Mouse (Mus musculus): ENCODE results near the gene Gm49380. TPM values are rescaled to one million over a fixed set of nuclear protein-coding genes. Genes with fewer than 3 reads are reported as not detected.
A peak's percentile ranks its signal among the peaks of the same experiment; 100 is the strongest.

Gene Gm49380
- polyA plus RNA-seq, 1 experiment from 2014 or later = 0.14 TPM

DNA sequence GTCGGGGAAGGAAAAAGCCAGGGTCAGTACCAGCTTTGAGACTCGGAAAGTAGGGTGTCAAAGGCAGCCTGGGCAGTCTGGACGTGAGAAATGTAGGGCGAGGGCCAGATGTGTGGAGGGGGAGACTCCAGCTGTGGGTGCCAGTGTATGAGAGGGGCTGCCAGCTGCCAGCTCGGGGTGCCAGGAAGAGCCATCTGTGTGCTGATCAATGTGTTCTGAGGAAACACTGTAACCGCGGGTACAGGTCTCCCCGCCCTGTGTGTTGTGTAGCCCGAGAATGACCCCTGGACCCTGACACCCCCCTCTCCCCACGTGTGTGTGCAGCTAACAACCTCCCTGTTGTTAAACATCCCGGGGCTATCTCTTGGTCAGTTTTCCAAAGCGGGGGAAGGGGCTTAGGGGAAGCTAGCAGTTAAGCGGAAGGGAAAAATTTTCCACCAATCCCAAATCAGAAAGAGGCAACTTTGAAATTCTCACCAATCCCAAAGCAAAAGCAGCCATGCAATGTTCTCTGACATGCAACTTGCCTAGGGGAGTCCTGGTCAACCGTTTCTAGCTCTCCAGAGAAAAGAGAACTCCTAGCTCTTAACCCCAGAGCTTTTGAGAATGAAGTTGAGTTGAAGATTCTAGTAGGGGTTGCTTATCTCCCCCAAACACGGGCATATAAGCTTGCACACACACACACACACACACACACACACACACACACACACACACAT lies 45.9 kb downstream of the Gm49380 start:
- H3K4me2 ChIP-seq (ENCODE audit: low read length) = peak overlapping the region; percentile 89
- peak overlapping the region; percentile 50 for H3K4me3 ChIP-seq (ENCODE audit: low read length)
- 5% methylated on average over 15 of the region's 15 CpGs for WGBS
- peak overlapping the region; percentile 7; the same call in 1 of the 2 replicates for H3K27ac ChIP-seq (ENCODE audit: low read depth, low read length)
- ATAC-seq = peak; percentile 46; the same call in 1 of the 2 replicates
- no peaks in the 10 kb centered on the region for H3K36me3 ChIP-seq (ENCODE audit: control insufficient read depth, insufficient read depth, low read length)
- H3K9ac ChIP-seq (ENCODE audit: low read depth, low read length) = peak overlapping the region; percentile 64
- no peaks in the 10 kb centered on the region for H3K4me1 ChIP-seq (ENCODE audit: control insufficient read depth, insufficient read depth, low read depth, low read length)
- H3K27me3 ChIP-seq (replicated peaks; ENCODE audit: control insufficient read depth, insufficient read depth, low read length) = no peaks in the 10 kb centered on the region
- no peaks in the 10 kb centered on the region for H3K9me3 ChIP-seq (ENCODE audit: control insufficient read depth, low read length)

DNA sequence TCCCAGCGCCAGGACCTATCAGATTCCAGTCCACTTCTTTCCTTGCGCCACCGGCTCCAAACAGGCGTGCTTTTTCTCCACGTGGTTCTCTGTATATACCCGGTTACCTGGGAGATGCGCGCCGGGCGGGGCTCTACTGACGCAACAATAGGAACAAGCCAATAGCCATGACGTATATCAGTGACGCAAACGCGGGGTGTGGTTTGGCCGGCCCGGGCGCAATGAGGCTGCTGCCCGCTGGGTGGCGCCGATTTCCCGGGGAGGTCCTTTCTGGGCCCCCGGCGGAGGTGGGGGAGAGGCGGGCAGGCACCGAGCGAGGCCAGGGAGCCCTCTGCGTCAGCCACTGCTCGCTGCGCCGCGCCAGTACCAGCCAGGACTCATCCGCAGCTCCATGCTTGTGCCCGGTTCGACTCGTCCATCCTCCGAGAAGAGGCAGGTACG lies 46.5 kb downstream of the Gm49380 start, which contains the start of gene Usp2:
Gene Usp2, plus strand, starts transcription at position 237 of the 441 bp plus-strand sequence.
- H3K36me3 ChIP-seq (ENCODE audit: control insufficient read depth, insufficient read depth, low read length) = no peaks in the 10 kb centered on the region
- H3K4me2 ChIP-seq (ENCODE audit: low read length) = peak within 1 kb of the TSS; percentile 89
- no peaks in the 10 kb centered on the region for H3K27me3 ChIP-seq (replicated peaks; ENCODE audit: control insufficient read depth, insufficient read depth, low read length)
- ATAC-seq = peak; percentile 98
- peak within 1 kb of the TSS; percentile 7; the same call in 1 of the 2 replicates for H3K27ac ChIP-seq (ENCODE audit: low read depth, low read length)
- WGBS = under 1% methylated on average over 34 of the region's 38 CpGs
- H3K9ac ChIP-seq (ENCODE audit: low read depth, low read length) = peak within 1 kb of the TSS; percentile 64
- H3K4me1 ChIP-seq (ENCODE audit: control insufficient read depth, insufficient read depth, low read depth, low read length) = no peaks in the 10 kb centered on the region
- no peaks in the 10 kb centered on the region for H3K9me3 ChIP-seq (ENCODE audit: control insufficient read depth, low read length)
- peak within 1 kb of the TSS; percentile 50 for H3K4me3 ChIP-seq (ENCODE audit: low read length)

DNA sequence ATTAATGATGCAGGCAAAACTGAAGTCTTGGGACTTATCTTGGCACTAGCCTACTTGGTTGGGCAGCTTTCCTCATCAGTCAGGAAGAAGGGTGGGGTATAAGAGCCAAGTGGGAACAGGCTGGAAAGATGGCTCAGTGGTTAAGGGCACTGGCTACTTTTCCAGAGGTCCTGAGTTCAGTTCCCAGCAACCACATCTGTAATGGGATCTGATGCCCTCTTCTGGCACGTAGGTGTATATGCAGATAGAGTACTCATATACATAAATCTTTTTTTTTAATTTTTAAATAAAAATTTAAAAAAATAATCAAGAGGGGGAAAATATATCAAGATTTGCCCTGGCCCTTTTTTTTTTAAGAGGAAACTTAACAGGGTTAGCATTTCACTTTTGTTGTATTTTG lies 48.1 kb downstream of the Gm49380 start:
- no peaks in the 10 kb centered on the region for H3K36me3 ChIP-seq (ENCODE audit: control insufficient read depth, insufficient read depth, low read length)
- 52% methylated on average over 1 of the region's 1 CpGs for WGBS
- no peak overlapping the region for H3K4me3 ChIP-seq (ENCODE audit: low read length)
- H3K4me2 ChIP-seq (ENCODE audit: low read length) = no peak overlapping the region
- no peak for ATAC-seq
- no peaks in the 10 kb centered on the region for H3K9me3 ChIP-seq (ENCODE audit: control insufficient read depth, low read length)
- H3K9ac ChIP-seq (ENCODE audit: low read depth, low read length) = no peak overlapping the region
- H3K27ac ChIP-seq (ENCODE audit: low read depth, low read length) = no peak overlapping the region
- H3K27me3 ChIP-seq (replicated peaks; ENCODE audit: control insufficient read depth, insufficient read depth, low read length) = no peaks in the 10 kb centered on the region
- no peaks in the 10 kb centered on the region for H3K4me1 ChIP-seq (ENCODE audit: control insufficient read depth, insufficient read depth, low read depth, low read length)

DNA sequence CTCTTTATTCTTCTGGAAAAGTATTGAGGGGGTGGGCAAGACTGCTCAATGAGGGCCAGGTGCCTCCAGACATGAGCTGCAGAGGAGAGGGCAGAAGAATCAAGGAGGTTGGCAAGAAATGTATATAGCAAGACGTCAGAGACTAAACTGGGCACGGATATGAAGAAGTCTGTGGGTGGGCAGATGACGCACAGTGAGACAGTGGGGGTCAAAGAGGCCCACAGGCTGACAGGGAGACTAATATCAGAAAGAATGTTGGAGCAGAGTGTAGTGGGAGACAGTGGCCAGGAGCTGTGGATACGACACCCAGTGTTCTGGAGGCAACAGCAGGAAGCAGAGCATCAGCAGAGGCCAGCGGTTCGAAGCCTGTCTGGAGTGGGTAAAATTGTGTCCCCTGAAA lies 54.7 kb downstream of the Gm49380 start:
- Histone ChIP-seq H3K27me3 (replicated peaks; ENCODE audit: control insufficient read depth, insufficient read depth, low read length) (no peaks in the 10 kb centered on the region), H3K4me1 (ENCODE audit: control insufficient read depth, insufficient read depth, low read depth, low read length) (no peaks in the 10 kb centered on the region), H3K9ac (ENCODE audit: low read depth, low read length) (no peak overlapping the region), H3K4me2 (ENCODE audit: low read length) (no peak overlapping the region), H3K4me3 (ENCODE audit: low read length) (no peak overlapping the region), H3K27ac (ENCODE audit: low read depth, low read length) (no peak overlapping the region), H3K36me3 (ENCODE audit: control insufficient read depth, insufficient read depth, low read length) (no peaks in the 10 kb centered on the region), H3K9me3 (ENCODE audit: control insufficient read depth, low read length) (no peaks in the 10 kb centered on the region)
- 88% methylated on average over 6 of the region's 6 CpGs for WGBS
- no peak for ATAC-seq

DNA sequence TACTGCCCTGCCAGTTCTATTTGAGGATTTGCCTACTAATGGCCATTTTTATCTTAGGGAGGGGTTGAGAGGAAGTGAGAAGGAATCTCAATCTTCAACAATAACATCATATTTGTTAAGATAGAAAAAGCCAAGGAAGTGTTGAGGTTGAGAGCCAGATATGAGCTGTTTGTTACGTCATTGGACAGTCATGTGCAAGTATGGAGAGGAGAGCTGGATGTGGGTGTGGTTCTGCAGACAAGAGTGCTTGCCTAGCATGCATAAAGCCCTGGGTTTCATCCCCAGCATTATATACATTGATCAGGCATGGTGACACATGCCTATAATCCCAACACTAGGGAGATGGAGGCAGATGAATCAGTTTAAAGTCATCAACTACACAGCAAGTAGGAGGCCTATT lies 59.4 kb downstream of the Gm49380 start:
- Histone ChIP-seq H3K9me3 (ENCODE audit: control insufficient read depth, low read length) (no peaks in the 10 kb centered on the region), H3K9ac (ENCODE audit: low read depth, low read length) (no peak overlapping the region), H3K36me3 (ENCODE audit: control insufficient read depth, insufficient read depth, low read length) (no peaks in the 10 kb centered on the region), H3K27me3 (replicated peaks; ENCODE audit: control insufficient read depth, insufficient read depth, low read length) (no peaks in the 10 kb centered on the region), H3K4me1 (ENCODE audit: control insufficient read depth, insufficient read depth, low read depth, low read length) (no peaks in the 10 kb centered on the region), H3K27ac (ENCODE audit: low read depth, low read length) (no peak overlapping the region), H3K4me2 (ENCODE audit: low read length) (no peak overlapping the region), H3K4me3 (ENCODE audit: low read length) (no peak overlapping the region)
- no peak for ATAC-seq
- WGBS = 93% methylated on average over 1 of the region's 1 CpGs

DNA sequence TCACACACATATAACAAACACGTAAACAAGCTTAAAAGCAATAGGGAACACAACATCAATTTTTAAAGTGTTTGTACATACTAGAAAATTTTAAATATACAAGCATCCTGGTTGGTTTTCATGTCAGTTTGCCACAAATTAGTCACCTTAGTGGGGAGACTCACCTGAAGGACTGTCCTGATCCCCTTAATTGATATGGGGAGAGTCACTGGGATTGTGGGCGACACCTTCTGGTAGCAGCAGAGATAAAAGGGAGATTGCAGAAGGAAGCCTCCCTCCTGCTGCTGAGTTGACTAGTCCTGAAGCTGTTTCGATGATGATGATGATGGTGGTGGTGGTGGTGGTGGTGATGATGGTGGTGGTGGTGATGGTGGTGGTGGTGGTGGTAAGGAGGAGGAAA lies 60.4 kb downstream of the Gm49380 start:
- 68% methylated on average over 3 of the region's 3 CpGs for WGBS
- no peak overlapping the region for H3K4me3 ChIP-seq (ENCODE audit: low read length)
- no peak for ATAC-seq
- no peaks in the 10 kb centered on the region for H3K4me1 ChIP-seq (ENCODE audit: control insufficient read depth, insufficient read depth, low read depth, low read length)
- H3K27ac ChIP-seq (ENCODE audit: low read depth, low read length) = no peak overlapping the region
- no peaks in the 10 kb centered on the region for H3K9me3 ChIP-seq (ENCODE audit: control insufficient read depth, low read length)
- H3K27me3 ChIP-seq (replicated peaks; ENCODE audit: control insufficient read depth, insufficient read depth, low read length) = no peaks in the 10 kb centered on the region
- H3K36me3 ChIP-seq (ENCODE audit: control insufficient read depth, insufficient read depth, low read length) = no peaks in the 10 kb centered on the region
- no peak overlapping the region for H3K4me2 ChIP-seq (ENCODE audit: low read length)
- no peak overlapping the region for H3K9ac ChIP-seq (ENCODE audit: low read depth, low read length)

DNA sequence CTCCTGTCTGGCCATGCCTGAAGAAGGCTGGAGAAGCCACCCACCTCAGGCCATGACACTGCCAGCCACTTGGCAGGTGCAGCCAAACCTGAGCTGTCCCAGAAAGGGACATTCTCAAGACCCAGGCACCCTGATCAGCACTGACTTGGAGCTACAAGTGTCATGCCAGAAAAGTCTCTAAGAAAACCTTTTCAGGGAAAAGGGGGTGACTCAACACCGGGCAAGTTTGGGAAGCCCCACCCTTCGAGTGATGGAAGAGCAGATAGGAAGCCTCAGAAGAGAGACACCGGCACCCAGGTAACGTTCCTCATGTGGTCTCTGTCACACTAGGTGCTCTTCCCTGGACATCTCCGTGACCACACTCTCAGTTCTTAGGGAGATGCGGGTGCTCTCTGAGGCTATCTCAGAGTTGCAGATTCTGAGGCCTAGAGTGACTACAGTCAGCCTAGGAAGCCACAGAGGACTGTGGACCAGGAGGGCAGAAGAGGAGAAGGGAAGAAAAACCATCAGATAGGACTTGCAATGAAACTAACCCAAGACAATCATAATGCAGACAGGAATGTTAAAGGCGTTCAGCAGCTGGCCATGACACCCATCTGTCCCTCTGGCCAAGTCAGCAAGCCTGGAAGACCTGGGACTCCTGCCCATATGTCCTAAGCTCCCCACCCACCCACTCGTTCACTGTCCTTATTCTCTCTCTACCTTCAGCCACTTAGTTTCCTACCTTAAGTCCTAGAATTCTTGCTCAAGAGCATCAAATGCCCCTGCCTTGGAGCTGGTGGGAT lies 63.7 kb downstream of the Gm49380 start:
- H3K4me2 ChIP-seq (ENCODE audit: low read length) = no peak overlapping the region
- H3K36me3 ChIP-seq (ENCODE audit: control insufficient read depth, insufficient read depth, low read length) = no peaks in the 10 kb centered on the region
- H3K27ac ChIP-seq (ENCODE audit: low read depth, low read length) = no peak overlapping the region
- no peak overlapping the region for H3K4me3 ChIP-seq (ENCODE audit: low read length)
- peaks cover 12% of the 10 kb centered on the region for H3K27me3 ChIP-seq (replicated peaks; ENCODE audit: control insufficient read depth, insufficient read depth, low read length)
- 91% methylated on average over 8 of the region's 8 CpGs for WGBS
- no peak for ATAC-seq
- H3K9me3 ChIP-seq (ENCODE audit: control insufficient read depth, low read length) = no peaks in the 10 kb centered on the region
- H3K4me1 ChIP-seq (ENCODE audit: control insufficient read depth, insufficient read depth, low read depth, low read length) = 0 out of 2 replicates have a peak, but pooled peaks cover 1% of the 10 kb centered on the region
- no peak overlapping the region for H3K9ac ChIP-seq (ENCODE audit: low read depth, low read length)

DNA sequence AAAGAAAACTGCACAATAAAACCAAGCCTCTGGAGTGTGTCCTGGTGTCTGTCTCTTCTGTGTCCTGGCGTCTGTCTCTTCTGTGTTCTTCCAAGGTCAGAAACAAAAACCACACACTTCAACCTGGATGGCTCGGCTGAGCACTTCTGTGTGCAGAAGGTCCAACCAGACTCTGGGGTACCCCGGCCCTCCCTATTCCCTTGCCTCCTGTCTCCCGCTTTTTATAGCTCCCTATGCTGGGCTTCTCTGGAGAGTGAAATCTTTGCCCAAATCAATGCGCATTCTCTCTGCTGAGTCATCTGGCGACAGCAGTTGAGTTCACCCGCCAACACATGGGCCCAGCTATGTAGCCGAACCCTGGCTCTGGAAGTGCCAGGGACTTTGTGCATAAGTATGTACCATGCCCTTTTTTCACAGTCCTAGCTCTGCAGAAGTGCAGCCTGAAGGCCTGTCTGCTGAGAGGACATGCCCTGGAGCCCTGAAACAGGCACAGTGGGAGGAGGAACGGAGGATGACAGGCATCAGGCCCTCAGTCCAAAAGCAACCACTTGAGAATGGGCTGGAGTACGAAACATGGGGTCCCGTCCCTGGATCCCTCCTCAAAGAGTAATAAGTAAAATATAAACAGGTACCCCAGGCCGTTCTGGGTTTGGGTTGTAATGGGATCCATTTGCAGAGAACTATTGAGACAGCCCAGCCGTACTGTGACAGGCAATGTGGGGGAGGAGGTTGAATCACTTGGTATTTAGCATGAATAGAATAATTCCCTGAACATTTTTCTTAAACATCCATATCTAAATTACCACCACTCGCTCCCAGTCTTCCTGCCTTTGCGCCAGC lies 64.5 kb downstream of the Gm49380 start:
- no peaks in the 10 kb centered on the region for H3K36me3 ChIP-seq (ENCODE audit: control insufficient read depth, insufficient read depth, low read length)
- no peak overlapping the region for H3K4me3 ChIP-seq (ENCODE audit: low read length)
- peaks cover 20% of the 10 kb centered on the region for H3K27me3 ChIP-seq (replicated peaks; ENCODE audit: control insufficient read depth, insufficient read depth, low read length)
- H3K4me2 ChIP-seq (ENCODE audit: low read length) = no peak overlapping the region
- no peak overlapping the region for H3K27ac ChIP-seq (ENCODE audit: low read depth, low read length)
- ATAC-seq = no peak
- 80% methylated on average over 15 of the region's 15 CpGs for WGBS
- H3K9me3 ChIP-seq (ENCODE audit: control insufficient read depth, low read length) = no peaks in the 10 kb centered on the region
- H3K4me1 ChIP-seq (ENCODE audit: control insufficient read depth, insufficient read depth, low read depth, low read length) = peaks cover 3% of the 10 kb centered on the region
- no peak overlapping the region for H3K9ac ChIP-seq (ENCODE audit: low read depth, low read length)
